Mouse (Mus musculus): ENCODE results near the gene Ccr8.

GRCm38 (mm10) chr9:120081247-120081646 lies 10.7 kb upstream of the Ccr8 start:
- TF ChIP-seq FLI1 (IDR thresholded peaks at IDR 0.05; ENCODE audit: low read length) (no peak), GATA1 (IDR thresholded peaks at IDR 0.05; ENCODE audit: borderline replicate concordance, low read length) (no peak)

All from megakaryocyte, embryonic 14.5 days (primary cell).